Mouse (Mus musculus) adrenal gland, postnatal 25 days (tissue): ENCODE results near the gene Slc13a1. TPM values are rescaled to one million over a fixed set of nuclear protein-coding genes. Genes with fewer than 3 reads are reported as not detected.
"Not testable (repeated sequence)": the region's sequence is repeated elsewhere in the genome, so short reads cannot be mapped to it uniquely, and the experiment has no call there.

Source experiments
- DNase-seq: peaks from one replicate; pipeline ENCODE4 v3.0.0; 2021; ENCODE audit warnings: mixed read lengths
- long read RNA-seq: library from polyadenylated mRNA; stranded (forward); transcript quantifications from one replicate; pipeline ENCODE4 v2.0.0, GENCODE M21; 2021
- total RNA-seq: library from RNA; stranded (reverse); gene quantifications from 2 replicates; pipeline ENCODE4 v1.2.3, GENCODE M21; 2021

Slc13a1 gene
- 0.12 TPM in 1 of 2 replicates, not detected in the other for total RNA-seq
- long read RNA-seq, result 0 reads

- DNase-seq, result no peak
Measured at GRCm38 (mm10) chr6:24167734-24168327, at the start of gene Slc13a1. Slc13a1 (minus strand) TSS chr6:24168092.

- no peak for DNase-seq
Measured at GRCm38 (mm10) chr6:24207866-24208265, 40.0 kb upstream of the Slc13a1 start.

DNA sequence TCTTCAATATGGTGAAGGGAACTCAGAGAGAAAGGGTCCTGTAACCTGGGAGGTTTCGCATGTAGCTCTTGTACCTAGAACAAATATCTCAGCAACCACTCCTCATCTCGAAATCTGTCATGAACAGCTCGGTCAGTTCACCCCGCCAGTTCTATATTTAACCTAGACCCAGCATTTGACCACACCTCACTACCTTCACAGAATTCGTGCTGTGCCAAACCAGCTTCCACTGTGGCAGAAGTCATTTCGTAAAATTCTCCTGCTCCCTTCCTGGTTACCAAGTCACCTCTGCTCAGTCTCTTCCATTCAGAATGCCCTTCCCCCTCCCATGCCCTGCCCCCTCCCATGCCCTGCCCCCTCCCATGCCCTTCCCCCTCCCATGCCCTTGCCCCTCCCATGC is 34.3 kb upstream of the Slc13a1 start:
- DNase-seq, result no peak

- no peak for DNase-seq
Measured at GRCm38 (mm10) chr6:24200644-24201484, 33.0 kb upstream of the Slc13a1 start.

DNA sequence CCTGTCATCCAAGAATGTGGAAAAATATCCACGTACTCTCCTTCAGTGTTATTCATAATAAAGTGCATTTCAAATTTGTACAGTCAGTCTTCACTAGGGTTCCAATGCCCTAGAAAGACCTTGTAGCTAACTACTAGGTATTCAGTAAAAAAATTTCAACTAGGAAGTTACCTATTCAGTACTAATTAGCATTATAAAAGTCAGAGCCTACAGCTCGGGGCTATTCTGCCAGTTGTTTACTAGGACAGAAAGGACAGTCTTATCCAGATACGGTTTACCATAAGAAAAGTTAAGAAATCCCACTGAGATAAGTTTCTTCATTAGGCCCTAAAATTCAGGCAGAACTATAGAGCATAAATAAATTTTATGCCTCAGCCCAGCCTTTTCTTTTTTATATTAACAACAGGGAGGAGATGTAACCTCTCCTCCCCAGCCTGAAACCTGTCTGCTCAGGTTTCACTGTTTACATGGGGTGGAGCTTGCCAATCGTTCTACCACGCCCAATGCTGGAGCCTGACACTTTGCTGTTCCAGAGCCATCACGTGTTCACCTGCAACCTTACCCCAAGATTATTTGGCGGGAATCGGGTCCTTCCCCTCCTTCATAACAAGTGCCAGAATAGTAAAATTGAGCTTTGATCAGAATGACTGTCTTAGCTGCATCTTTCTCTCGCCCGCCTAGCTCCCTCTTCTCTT is 29.8 kb upstream of the Slc13a1 start:
- not testable (repeated sequence) for DNase-seq

GRCm38 (mm10) chr6:24196406-24196805 is 28.5 kb upstream of the Slc13a1 start:
- not testable (repeated sequence) for DNase-seq

DNA sequence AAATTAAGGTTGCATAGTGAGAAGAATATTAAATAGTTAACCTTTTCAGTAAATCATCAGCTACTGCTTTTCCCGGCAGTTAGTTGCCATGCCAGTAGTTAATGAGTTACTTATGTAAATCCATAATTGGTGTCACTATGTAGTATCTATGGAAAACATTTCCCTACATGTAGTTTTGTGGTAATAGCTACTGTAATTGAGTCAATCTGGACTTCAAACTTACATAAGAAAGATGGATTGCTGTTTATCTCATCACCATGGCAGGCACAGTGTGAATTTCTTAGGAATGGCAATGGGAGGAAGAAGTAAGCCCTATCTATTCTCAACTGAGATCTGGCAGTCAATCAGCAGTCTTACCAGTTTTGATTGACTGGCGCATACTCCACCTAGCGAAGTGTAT is 15.5 kb upstream of the Slc13a1 start:
- no peak for DNase-seq

DNA sequence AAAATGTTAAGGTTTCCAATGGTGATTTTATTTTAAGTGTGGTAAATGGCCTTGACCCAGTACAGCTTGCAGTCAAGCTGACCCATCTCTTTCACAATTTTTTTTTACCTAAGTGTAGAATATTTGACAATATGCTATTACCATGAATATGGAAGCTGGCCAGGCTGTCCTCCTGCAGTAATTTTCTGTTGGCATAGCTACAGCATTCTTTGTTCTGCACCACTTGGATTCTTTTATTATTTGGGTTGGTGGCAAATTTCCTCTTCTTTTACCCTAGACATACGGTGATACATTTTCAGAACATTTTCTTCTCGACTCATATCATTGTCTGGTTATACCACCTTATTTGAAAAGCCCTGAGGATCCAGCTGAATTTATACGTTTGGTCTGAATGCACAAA is 7.5 kb upstream of the Slc13a1 start:
- DNase-seq, result no peak

DNA sequence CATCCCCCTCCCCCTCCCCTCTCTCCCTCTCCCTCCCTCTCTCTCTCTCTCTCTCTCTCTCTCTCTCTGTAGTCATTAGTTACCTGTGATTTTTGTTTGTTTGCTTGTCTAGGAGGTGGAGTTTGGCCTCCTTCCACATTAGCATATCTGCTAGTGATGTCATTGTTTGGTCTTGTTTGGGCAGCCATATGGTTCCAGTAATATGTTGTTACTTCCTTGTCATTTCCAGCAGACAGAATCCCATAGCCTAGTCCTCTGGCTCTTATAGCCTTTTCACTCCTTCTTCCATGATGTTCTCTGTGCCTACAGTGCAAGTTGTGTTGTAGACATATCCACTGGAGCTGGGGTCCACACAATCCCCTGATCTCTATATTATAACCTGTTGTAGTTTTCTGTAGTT is 6.1 kb upstream of the Slc13a1 start:
- DNase-seq, result no peak

DNA sequence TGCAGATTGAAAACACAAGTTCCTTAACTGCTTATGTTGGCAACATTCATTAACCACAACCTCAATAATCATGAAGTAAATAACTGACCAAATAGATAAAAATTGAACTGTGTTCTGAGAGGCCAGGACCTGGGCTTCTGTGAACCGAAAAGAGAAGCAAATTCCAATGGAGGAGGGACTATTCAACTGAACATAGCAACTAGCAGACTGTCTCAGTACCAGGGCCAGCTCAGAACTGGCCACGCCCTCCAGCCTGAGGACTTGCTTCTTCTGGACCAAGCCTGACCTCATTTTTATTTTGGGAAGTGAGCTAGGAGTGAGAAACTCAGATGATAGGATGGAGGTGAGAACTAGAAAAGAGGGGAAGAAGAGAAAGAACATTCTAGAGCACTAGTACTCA is 4.8 kb upstream of the Slc13a1 start:
- no peak for DNase-seq

DNA sequence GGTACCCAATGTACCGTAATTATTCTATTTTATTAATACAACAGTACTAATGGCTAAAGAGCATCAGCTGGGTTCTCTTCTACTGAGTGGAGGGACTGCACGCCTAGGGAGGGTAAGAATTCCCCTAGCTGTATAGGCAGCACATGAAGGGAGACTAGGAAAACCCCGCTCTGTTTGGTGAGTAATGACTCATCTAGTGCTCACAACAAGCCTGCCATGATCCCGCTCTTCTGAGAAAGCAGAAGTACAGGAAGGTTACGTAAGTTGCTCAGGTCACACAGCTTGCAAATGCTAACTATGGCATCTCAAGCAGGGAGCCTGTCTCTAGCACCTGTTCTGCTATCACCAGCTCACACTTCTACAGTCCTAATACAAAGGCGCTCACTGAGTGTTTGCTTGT is 1.1 kb downstream of the Slc13a1 start:
- no peak for DNase-seq

DNA sequence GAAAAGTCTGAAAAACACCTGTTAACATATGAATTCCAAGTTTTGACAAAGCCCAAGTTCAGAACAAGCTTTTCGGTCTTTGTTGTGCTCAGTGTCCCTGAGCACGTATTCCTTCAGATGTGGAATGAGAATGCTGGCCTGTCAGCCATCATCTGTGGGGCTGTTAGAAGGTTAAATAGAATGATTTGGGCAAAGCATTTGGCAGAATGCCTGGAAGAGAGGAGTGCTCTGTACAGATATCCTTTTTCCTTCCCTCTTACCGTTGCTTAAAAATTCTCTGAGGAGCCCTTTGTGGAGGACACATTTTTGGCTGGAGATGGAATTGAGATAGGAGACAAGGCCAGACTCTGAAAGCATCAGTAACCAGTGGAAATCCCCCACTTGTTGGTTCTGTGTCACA is 2.6 kb downstream of the Slc13a1 start:
- no peak for DNase-seq

GRCm38 (mm10) chr6:24159795-24160194 is 8.1 kb downstream of the Slc13a1 start:
- DNase-seq, result no peak

DNA sequence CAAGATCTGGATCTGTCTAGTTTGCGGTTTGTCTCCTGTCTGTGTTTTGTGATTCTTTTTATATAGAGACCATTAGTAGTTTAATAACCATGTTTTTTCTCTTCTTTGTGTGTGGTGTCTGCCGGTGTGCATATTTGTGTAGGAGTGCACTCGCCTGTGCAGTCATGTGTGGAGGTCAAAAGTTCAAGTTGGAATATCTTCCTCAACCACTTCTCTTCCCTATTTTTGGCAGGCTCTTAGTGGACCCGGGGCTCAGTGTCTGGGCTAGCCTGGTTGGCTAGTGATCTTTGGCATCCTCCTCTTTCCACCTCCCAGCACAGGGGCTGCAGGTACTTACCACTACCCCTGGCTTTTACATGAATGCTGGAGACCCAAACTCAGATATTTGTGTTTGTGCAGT is 13.0 kb downstream of the Slc13a1 start:
- DNase-seq, result no peak

DNA sequence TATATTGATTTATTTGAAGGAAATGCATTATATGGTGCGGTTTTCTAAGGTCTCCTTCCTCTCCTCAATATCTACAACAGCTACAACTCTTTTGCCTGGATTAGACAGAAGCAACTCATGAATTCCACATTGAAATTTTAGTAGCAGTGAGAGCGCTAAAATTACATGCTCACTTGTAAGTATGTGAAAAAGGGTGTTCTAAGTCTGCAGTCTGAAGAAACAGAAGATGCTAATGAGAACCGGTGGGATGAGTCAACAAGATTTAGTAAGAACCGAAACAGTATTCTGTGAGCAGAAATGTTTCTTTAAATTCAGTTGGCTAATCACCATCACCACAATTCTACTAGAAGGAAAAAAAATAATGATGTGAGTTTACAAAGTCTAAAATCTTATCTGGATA is 34.9 kb downstream of the Slc13a1 start:
- DNase-seq, result no peak

GRCm38 (mm10) chr6:24122632-24123031 is 45.3 kb downstream of the Slc13a1 start:
- no peak for DNase-seq

DNA sequence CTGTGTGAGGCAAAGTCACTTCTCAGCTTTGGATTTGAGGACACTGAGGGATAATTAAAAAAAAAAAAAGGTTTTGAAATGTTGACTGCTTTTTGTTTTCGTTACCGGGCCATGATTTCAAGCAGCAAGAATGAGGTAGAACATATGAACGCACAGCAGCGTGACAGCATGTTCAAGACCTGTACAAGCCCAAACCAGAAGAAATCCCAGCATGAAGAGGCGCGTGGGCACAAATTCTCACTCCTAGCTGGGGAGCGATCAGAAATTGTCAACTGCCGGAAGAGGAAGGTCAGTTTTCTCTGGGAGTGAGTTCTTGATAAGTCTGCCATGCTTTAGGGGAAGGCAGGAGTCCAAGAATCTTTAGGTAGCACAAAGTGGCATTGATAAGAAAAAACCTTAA is 56.3 kb downstream of the Slc13a1 start:
- DNase-seq, result no peak

DNA sequence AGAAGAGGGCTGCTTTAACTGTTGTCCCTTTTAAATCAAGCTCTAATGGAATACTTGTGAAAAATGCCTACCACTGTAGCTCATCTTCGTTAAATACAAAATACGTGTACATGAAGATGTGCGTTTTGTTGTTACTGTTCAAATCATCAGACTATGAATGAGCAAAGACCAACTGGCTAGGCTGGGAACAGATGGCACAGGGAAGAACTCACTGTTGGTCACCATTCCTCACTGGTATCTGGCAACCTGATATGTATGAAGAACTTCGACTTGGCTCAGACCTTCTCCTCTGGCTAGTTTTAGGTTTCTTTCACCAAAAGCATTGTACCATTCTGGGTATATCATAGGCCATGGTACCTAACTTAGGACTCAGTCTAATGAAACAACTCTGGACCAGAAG is 59.4 kb downstream of the Slc13a1 start:
- no peak for DNase-seq

DNA sequence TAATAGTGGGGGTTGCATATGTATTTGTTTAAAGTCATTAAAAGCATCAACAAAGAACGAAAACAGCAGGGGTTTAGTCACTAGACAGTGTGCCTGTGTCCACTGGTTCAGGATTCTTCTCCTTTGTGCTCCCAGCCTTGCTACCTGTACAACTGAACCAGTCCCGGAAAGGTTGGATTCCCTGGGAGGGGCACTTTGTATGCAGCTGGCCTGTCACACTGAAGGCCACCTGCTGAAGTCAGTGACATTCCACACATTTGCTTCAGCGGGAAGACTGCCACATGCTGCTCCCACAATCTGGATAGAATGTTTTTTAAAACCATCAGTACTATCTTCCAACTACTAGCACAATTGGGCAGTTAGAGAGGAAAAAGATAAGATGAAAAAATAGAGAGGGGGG is 61.7 kb downstream of the Slc13a1 start:
- no peak for DNase-seq

DNA sequence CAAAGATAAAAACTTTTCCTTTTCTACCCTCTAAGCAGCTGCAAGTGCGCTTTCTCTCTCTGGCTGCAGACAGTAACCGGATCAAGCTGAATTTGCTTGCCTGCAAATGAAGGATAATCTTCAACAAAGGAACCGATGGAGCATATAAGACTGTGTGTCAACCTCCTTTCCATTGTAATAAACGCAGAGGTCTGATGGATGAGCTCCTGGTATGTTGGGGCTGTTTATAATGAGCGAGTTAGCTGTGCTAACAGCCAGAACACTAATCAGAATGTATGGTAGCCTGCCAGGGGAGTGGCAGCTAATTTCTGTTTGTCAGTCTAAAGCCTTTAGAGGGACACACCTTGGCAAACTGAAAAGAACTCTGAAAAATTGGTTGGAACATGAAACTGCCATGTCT is 62.2 kb downstream of the Slc13a1 start:
- no peak for DNase-seq

- no peak for DNase-seq
Measured at GRCm38 (mm10) chr6:24101281-24101680, 66.6 kb downstream of the Slc13a1 start.

- no peak for DNase-seq
Measured at GRCm38 (mm10) chr6:24100705-24101104, 67.2 kb downstream of the Slc13a1 start.

GRCm38 (mm10) chr6:24097400-24097799 is 70.5 kb downstream of the Slc13a1 start:
- DNase-seq, result no peak
